Mouse (Mus musculus): ENCODE results near the gene Foxp4. TPM values are rescaled to one million over a fixed set of nuclear protein-coding genes. Genes with fewer than 3 reads are reported as not detected.
A peak's percentile ranks its signal among the peaks of the same experiment; 100 is the strongest.

Gene Foxp4
- total RNA-seq, 2 experiments from 2014 or later, result 0.30 to 5.4 TPM

DNA sequence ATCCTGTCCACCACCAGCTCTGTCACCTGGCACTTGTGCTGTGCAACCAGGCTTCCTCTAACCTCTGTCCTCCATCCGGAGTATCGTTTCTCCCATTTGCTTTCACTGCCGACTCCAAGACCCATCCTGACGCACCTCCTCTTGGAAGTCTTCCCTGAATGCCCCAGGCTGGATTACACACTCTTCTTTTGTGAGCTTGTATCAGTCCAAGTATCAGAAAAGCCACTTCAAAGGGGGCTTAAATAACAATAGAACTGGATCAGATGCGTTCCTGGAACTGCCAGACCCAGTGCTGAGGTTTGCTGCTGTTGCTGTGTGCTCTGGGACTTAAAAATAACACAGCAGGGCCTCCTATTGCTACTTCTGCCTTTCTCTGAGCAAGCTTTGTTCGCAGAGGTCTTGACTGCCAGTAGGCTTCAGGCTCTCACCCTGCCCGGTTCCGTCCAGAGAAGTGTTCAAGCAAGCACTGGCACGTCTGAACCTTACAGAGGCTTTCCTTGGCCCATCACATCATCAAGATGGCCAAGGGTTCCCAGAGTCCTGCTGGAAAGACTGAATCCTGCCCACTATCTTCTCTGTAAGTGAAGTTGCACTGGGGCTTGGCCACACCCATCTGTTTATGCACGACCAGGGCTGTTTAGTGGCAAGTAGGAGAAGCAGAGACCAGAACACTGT lies 13.6 kb upstream of the Foxp4 start:
- ATAC-seq (replicated peaks; ENCODE audit: low FRiP score, poor library complexity, severe bottlenecking), result no peak

DNA sequence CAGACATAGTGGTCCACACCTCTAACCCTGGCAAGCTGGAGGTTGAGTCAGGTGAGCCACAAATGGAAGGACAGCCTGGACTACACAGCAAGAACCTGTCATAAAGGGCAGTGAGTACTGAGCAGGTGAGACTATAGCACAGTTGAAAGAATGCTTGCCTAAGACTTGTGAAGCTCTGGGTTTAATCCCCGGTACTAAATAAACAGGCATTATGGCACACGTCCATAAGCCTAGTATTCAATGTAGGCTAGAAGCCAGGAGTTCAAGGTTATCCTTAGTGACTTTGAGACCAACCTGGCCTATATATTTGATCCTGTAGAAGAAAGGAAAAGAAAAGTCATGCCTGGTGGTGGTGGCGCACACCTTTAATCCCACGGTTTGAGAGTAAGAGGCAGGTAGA lies 12.1 kb upstream of the Foxp4 start:
- no peak for ATAC-seq (replicated peaks; ENCODE audit: low FRiP score, poor library complexity, severe bottlenecking)

- ATAC-seq (replicated peaks; ENCODE audit: low FRiP score, poor library complexity, severe bottlenecking), result no peak
Measured at GRCm38 (mm10) chr17:47929431-47929830, 5.0 kb upstream of the Foxp4 start.

- no peak for ATAC-seq (replicated peaks; ENCODE audit: low FRiP score, poor library complexity, severe bottlenecking)
Measured at GRCm38 (mm10) chr17:47925988-47926387, 1.5 kb upstream of the Foxp4 start.

- ATAC-seq (replicated peaks; ENCODE audit: low FRiP score, poor library complexity, severe bottlenecking), result no peak
Measured at GRCm38 (mm10) chr17:47925340-47925926, 988 bp upstream of the Foxp4 start.

GRCm38 (mm10) chr17:47923678-47924382 lies 615 bp downstream of the Foxp4 start:
- no peak for ATAC-seq (replicated peaks; ENCODE audit: low FRiP score, poor library complexity, severe bottlenecking)

DNA sequence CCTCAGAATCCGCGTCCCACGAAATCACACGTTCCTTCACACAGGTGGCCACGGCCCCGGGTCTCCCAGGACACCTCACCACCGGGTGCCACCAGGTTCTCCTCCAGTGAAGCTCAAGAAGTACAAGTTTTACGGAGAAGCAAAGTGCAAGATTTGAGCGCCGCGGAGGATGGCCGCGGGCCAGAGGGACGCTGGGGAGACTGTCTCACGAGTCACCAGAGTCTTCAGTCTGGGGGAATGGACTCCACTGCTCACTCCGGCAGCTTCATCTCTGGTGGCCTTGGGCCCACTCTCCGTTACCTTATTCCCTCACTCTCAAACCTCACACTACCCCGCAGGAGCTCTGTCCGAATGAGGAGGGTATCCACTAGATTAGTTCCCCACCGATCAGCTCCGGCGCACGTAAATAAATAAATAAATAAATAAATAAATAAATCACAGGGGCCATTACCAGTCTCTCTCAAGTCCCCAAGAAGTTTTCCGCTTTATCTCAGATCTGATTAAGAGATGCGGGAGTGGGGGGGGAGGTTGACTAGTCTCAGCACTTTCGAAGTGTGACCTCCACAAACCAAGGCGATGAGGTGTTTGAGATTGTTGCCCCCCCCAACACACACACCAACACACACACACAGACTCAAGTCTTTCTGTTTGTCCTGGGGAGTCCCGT lies 1.3 kb downstream of the Foxp4 start:
- no peak for ATAC-seq (replicated peaks; ENCODE audit: low FRiP score, poor library complexity, severe bottlenecking)

- ATAC-seq (replicated peaks; ENCODE audit: low FRiP score, poor library complexity, severe bottlenecking), result no peak
Measured at GRCm38 (mm10) chr17:47922579-47922978, 1.9 kb downstream of the Foxp4 start.

- no peak for ATAC-seq (replicated peaks; ENCODE audit: low FRiP score, poor library complexity, severe bottlenecking)
Measured at GRCm38 (mm10) chr17:47922116-47922515, 2.3 kb downstream of the Foxp4 start.

- ATAC-seq (replicated peaks; ENCODE audit: low FRiP score, poor library complexity, severe bottlenecking), result no peak
Measured at GRCm38 (mm10) chr17:47921136-47921665, 3.2 kb downstream of the Foxp4 start.

GRCm38 (mm10) chr17:47919826-47920225 lies 4.6 kb downstream of the Foxp4 start:
- no peak for ATAC-seq (replicated peaks; ENCODE audit: low FRiP score, poor library complexity, severe bottlenecking)

- ATAC-seq (replicated peaks; ENCODE audit: low FRiP score, poor library complexity, severe bottlenecking), result no peak
Measured at GRCm38 (mm10) chr17:47917907-47918306, 6.5 kb downstream of the Foxp4 start.

DNA sequence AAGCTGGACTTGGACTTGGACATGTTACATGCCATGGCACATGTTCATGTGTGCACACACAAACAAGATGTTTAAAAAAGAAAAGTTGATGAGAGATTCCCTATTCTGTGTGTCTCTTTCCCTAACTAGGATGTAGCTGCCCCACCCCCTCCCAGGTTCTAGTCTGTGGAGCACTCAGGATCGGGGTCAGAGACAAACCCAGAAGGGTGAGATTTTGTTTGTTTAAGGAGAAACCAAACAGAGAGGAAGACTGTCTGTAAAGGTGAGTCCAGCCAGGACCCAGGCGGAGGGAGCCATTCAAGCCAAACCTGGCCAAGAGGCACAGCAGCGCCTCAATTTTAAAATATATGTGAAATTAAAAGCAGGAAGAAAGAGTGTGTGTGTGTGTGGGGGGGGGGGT lies 7.2 kb downstream of the Foxp4 start:
- ATAC-seq (replicated peaks; ENCODE audit: low FRiP score, poor library complexity, severe bottlenecking), result no peak

DNA sequence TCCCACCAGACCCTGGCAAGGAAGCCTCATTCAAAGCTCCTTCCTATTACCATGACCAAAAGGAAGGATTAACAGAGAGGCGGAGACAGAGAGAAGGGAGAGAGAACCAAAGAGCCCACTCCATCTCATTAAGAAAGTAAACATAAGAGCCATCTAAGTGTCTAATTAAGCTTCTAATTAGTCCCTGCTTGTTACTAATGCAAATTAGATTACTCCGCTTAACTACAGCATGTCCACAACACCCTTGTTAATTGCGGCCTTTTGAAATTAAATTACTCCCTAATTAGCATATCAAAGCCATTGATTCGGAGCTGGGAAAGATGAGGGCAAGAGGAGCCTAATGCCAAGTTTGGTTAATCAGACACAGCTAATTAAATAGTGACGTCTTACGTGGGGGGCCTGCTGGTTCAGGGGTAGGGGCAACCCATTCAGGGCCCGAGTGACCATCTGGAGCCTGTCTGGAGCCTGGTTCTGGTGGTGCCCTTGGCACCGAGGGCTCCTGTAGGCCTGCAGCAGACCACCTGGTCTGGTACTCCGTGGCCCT lies 9.7 kb downstream of the Foxp4 start:
- no peak for ATAC-seq (replicated peaks; ENCODE audit: low FRiP score, poor library complexity, severe bottlenecking)

DNA sequence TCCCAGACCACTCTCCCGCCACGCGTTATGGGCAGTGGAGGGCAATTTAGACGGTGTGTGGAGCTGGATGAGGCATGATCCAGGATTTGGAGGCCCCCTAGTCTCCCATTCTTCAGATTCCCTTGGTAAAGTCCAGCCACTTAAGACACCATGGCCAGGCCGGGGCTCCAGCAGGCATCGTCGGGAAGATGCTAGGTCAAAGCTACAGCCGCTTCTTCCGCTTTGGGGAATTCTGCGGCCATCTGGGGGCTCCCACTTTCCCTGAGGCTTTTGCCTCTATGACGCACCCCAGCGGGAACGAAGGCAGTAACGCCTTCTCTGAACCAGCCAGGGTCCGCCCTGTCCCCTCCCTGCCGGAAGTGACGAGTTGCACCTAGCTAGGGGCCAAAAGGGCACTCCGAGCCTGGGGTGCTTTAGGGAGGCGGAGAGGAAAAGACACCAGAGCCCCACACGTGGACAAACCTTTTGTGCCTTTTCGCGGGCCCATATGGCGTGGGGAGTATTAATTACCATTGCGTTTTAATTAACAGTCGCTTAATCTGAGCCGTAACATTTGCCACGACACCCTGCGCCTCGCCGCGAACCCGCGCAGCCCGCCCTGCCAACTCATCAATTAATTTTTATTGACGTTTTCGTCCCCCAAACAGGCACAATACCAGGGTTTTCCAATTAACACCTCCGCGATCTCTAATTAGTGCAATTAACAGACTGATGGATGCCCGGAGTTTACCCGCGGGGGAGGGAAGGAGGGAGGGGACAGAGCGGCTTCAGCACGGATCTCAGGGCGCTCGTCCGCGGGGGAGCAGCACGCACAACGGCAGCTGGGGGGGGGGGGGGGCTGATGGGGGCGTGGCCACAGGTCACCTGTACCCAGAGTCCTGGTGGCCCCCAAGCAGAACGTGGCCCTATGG lies 15.1 kb downstream of the Foxp4 start:
- ATAC-seq (replicated peaks; ENCODE audit: low FRiP score, poor library complexity, severe bottlenecking), result peak; percentile 72

- ATAC-seq (replicated peaks; ENCODE audit: low FRiP score, poor library complexity, severe bottlenecking), result no peak
Measured at GRCm38 (mm10) chr17:47908079-47908478, 16.4 kb downstream of the Foxp4 start.

GRCm38 (mm10) chr17:47907366-47907920 lies 17.0 kb downstream of the Foxp4 start:
- no peak for ATAC-seq (replicated peaks; ENCODE audit: low FRiP score, poor library complexity, severe bottlenecking)

DNA sequence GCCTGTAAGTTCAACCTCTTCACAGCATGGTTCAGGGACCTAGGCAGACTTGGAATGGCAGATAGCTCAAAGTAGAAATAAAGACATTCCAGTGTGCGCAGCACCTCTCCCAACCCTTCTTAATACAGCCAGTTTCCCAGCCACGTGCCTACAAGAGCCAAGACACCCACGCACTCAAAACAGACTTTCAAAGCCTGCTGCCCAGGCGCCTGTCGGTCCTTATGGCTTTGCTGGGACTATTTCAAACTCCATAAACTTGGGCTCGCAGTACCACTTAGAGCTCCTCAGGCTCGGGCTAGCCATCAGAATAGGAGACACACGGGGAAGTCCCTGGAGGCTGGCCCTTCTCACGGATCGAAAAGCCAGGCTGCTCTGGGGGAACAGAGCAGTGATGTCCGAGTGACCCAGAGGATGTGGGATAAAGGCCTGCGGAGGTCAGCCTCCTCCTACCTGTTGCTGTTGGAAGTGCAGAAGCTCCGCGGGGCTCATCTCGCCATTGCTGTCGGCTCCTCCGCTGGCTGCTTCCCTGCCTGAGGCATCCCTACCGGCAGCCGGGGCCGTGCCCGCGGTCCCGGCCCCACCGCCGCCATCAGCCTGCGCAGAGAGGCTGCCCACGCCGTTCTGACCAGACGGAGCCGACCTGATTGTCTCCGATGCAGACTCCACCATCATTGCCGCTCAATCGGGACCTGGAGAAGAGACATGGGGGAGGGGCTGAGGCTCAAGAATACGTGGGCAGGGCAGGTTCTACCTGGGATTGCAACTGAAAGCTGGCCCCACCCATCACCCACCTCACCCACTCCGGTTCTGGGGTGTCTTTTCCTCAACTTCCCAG lies 20.4 kb downstream of the Foxp4 start:
- no peak for ATAC-seq (replicated peaks; ENCODE audit: low FRiP score, poor library complexity, severe bottlenecking)

Data from erythroid progenitor cell, adult 5-6 weeks (primary cell).